In the genomic region with DNA sequence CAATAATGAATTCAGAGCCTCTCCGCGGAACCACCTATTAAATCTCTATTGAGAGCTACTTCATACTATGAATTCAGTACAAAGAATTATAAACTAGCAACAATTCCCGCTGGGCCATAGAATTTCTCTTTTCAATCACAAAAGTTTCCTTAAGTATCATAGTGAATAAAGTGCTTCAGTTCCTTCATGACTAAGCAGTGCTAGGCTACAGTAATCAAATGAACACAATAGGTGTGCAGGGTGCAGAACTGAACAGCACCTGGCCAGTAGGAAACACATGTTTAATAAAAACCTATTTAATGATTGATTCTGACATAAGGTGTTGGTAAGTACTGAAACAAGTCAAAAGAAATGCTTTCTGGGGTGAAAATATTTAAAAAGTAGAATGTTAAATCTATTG, we compare ENCODE assay signal across 27 mouse cellular contexts. TPM values are rescaled to one million over a fixed set of nuclear protein-coding genes. Genes with fewer than 3 reads are reported as not detected.
DNase-seq lines count a peak whose midpoint lies in the region; ATAC-seq lines count a peak whose summit lies in the region.
"Had no signal": no experiment of that assay in that cellular context is flagged by ENCODE, and none has a peak within 500 bp of the region (broad histone marks: within the 10 kb centered on the region; RNA-seq: fewer than 3 reads in every experiment).

No protein-coding gene starts in this region.

- no peaks in the 10 kb centered on the region for H3K36me3 ChIP-seq in forebrain, embryonic 11.5 days (ENCODE audit: control insufficient read depth, insufficient read depth, low read length)
- no peaks in the 10 kb centered on the region for H3K36me3 ChIP-seq in forebrain, embryonic 12.5 days (replicated peaks)
- H3K36me3 ChIP-seq in midbrain, embryonic 15.5 days (replicated peaks) = no peaks in the 10 kb centered on the region
- H3K36me3 ChIP-seq in midbrain, embryonic 16.5 days (ENCODE audit: control insufficient read depth, insufficient read depth, low read length) = peaks cover 2% of the 10 kb centered on the region; the same call in 1 of the 2 replicates
- no peaks in the 10 kb centered on the region for H3K36me3 ChIP-seq in forebrain, embryonic 16.5 days (ENCODE audit: control insufficient read depth, insufficient read depth)
- H3K36me3 ChIP-seq: embryonic facial prominence, embryonic 10.5 days; embryonic facial prominence, embryonic 13.5 days; heart, embryonic 12.5 days; heart, embryonic 15.5 days; hindbrain, embryonic 10.5 days; hindbrain, embryonic 13.5 days had no signal

- H3K27ac ChIP-seq in forebrain, embryonic 11.5 days (ENCODE audit: low read depth, low read length) = no peak overlapping the region
- no peak overlapping the region for H3K27ac ChIP-seq in forebrain, embryonic 12.5 days
- 0 out of 2 replicates have a peak overlapping the region, but pooled peaks have one; percentile 11 for H3K27ac ChIP-seq in midbrain, embryonic 15.5 days
- no peak overlapping the region for H3K27ac ChIP-seq in midbrain, embryonic 16.5 days (ENCODE audit: low read length)
- H3K27ac ChIP-seq in forebrain, embryonic 16.5 days (ENCODE audit: low read length) = no peak overlapping the region
- H3K27ac ChIP-seq: embryonic facial prominence, embryonic 10.5 days; embryonic facial prominence, embryonic 13.5 days; heart, embryonic 15.5 days; hindbrain, embryonic 10.5 days; hindbrain, embryonic 13.5 days had no signal

- H3K4me2 ChIP-seq in forebrain, embryonic 11.5 days (ENCODE audit: low read depth, low read length, severe bottlenecking) = no peak overlapping the region
- no peak overlapping the region for H3K4me2 ChIP-seq in forebrain, embryonic 12.5 days
- H3K4me2 ChIP-seq in midbrain, embryonic 15.5 days = no peak overlapping the region
- H3K4me2 ChIP-seq in midbrain, embryonic 16.5 days (ENCODE audit: low read length) = no peak overlapping the region
- H3K4me2 ChIP-seq in forebrain, embryonic 16.5 days (ENCODE audit: low read length) = no peak overlapping the region
- H3K4me2 ChIP-seq: embryonic facial prominence, embryonic 13.5 days; heart, embryonic 12.5 days; heart, embryonic 15.5 days; hindbrain, embryonic 13.5 days had no signal

- no peak for DNase-seq in forebrain, embryonic 11.5 days (ENCODE audit: low spot score)
- DNase-seq in cerebellum, postnatal 4 days (ENCODE audit: low spot score in 2 of 2) = no peak
- DNase-seq: adrenal gland, postnatal 10 days; adrenal gland, postnatal 36 days; cerebellum, adult 11 months; cerebellum, adult 2 months; cerebellum, adult 9-11 months; cerebellum, postnatal 25 days; embryo, embryonic 11 days; gastrocnemius, postnatal 25 days; heart, adult 18-20 months; heart, postnatal 10 days; heart, postnatal 36 days had no signal

- no peaks in the 10 kb centered on the region for H3K4me1 ChIP-seq in forebrain, embryonic 11.5 days (replicated peaks; ENCODE audit: control insufficient read depth, insufficient read depth, low read length)
- H3K4me1 ChIP-seq in forebrain, embryonic 12.5 days = peaks cover 8% of the 10 kb centered on the region
- no peaks in the 10 kb centered on the region; the same call in 1 of the 2 replicates for H3K4me1 ChIP-seq in midbrain, embryonic 15.5 days
- no peaks in the 10 kb centered on the region for H3K4me1 ChIP-seq in midbrain, embryonic 16.5 days (ENCODE audit: control insufficient read depth, insufficient read depth, low read length)
- peaks cover 6% of the 10 kb centered on the region for H3K4me1 ChIP-seq in forebrain, embryonic 16.5 days (replicated peaks; ENCODE audit: control insufficient read depth, insufficient read depth, low read length)
- H3K4me1 ChIP-seq: embryonic facial prominence, embryonic 10.5 days; heart, embryonic 12.5 days; heart, embryonic 15.5 days; hindbrain, embryonic 10.5 days; hindbrain, embryonic 13.5 days had no signal

- H3K9ac ChIP-seq in forebrain, embryonic 11.5 days (ENCODE audit: low read length) = no peak overlapping the region
- no peak overlapping the region for H3K9ac ChIP-seq in forebrain, embryonic 12.5 days
- H3K9ac ChIP-seq in midbrain, embryonic 15.5 days = no peak overlapping the region
- H3K9ac ChIP-seq in midbrain, embryonic 16.5 days (ENCODE audit: low read depth, low read length) = no peak overlapping the region
- H3K9ac ChIP-seq in forebrain, embryonic 16.5 days (replicated peaks; ENCODE audit: low read depth, low read length) = no peak overlapping the region
- H3K9ac ChIP-seq: embryonic facial prominence, embryonic 13.5 days; heart, embryonic 12.5 days; heart, embryonic 15.5 days; hindbrain, embryonic 13.5 days had no signal

- WGBS in forebrain, embryonic 11.5 days = 64% methylated on average over 3 of the region's 3 CpGs
- WGBS in forebrain, embryonic 12.5 days = 40% methylated on average over 3 of the region's 3 CpGs
- 54% methylated on average over 3 of the region's 3 CpGs for WGBS in midbrain, embryonic 15.5 days
- WGBS in midbrain, embryonic 16.5 days = 37% methylated on average over 3 of the region's 3 CpGs
- WGBS in forebrain, embryonic 16.5 days = 48% methylated on average over 3 of the region's 3 CpGs

- no peak overlapping the region for H3K4me3 ChIP-seq in forebrain, embryonic 11.5 days (ENCODE audit: low read depth, low read length)
- H3K4me3 ChIP-seq in forebrain, embryonic 12.5 days (replicated peaks) = no peak overlapping the region
- H3K4me3 ChIP-seq in midbrain, embryonic 15.5 days = no peak overlapping the region
- no peak overlapping the region for H3K4me3 ChIP-seq in midbrain, embryonic 16.5 days (ENCODE audit: low read depth, low read length)
- no peak overlapping the region for H3K4me3 ChIP-seq in forebrain, embryonic 16.5 days (replicated peaks; ENCODE audit: low read length)
- H3K4me3 ChIP-seq: embryonic facial prominence, embryonic 10.5 days; embryonic facial prominence, embryonic 13.5 days; erythroblast, embryonic 14.5 days; heart, embryonic 12.5 days; heart, embryonic 15.5 days; hindbrain, embryonic 10.5 days; hindbrain, embryonic 13.5 days had no signal

- H3K27me3 ChIP-seq in forebrain, embryonic 11.5 days (ENCODE audit: control insufficient read depth, insufficient read depth, low read length) = no peaks in the 10 kb centered on the region
- H3K27me3 ChIP-seq in forebrain, embryonic 12.5 days = no peaks in the 10 kb centered on the region
- no peaks in the 10 kb centered on the region for H3K27me3 ChIP-seq in midbrain, embryonic 15.5 days (replicated peaks)
- H3K27me3 ChIP-seq in midbrain, embryonic 16.5 days (ENCODE audit: control insufficient read depth, insufficient read depth, low read depth, low read length) = no peaks in the 10 kb centered on the region
- H3K27me3 ChIP-seq in forebrain, embryonic 16.5 days (replicated peaks; ENCODE audit: control insufficient read depth, insufficient read depth, low read length) = no peaks in the 10 kb centered on the region
- H3K27me3 ChIP-seq: embryonic facial prominence, embryonic 13.5 days; heart, embryonic 12.5 days; heart, embryonic 15.5 days; hindbrain, embryonic 13.5 days had no signal

- no peaks in the 10 kb centered on the region for H3K9me3 ChIP-seq in forebrain, embryonic 11.5 days (ENCODE audit: control insufficient read depth, low read length)
- no peaks in the 10 kb centered on the region for H3K9me3 ChIP-seq in forebrain, embryonic 12.5 days
- H3K9me3 ChIP-seq in midbrain, embryonic 15.5 days = no peaks in the 10 kb centered on the region
- no peaks in the 10 kb centered on the region for H3K9me3 ChIP-seq in midbrain, embryonic 16.5 days (replicated peaks; ENCODE audit: control insufficient read depth, low read length, poor library complexity, severe bottlenecking)
- H3K9me3 ChIP-seq in forebrain, embryonic 16.5 days (ENCODE audit: control insufficient read depth, low read length) = no peaks in the 10 kb centered on the region
- H3K9me3 ChIP-seq: embryonic facial prominence, embryonic 10.5 days; embryonic facial prominence, embryonic 13.5 days; heart, embryonic 12.5 days; heart, embryonic 15.5 days; hindbrain, embryonic 10.5 days; hindbrain, embryonic 13.5 days had no signal

- ATAC-seq in forebrain, embryonic 11.5 days (replicated peaks; ENCODE audit: low FRiP score) = peak; percentile 33
- ATAC-seq in forebrain, embryonic 12.5 days (ENCODE audit: low FRiP score) = no peak
- ATAC-seq in midbrain, embryonic 15.5 days (replicated peaks) = no peak
- no peak for ATAC-seq in midbrain, embryonic 16.5 days
- peak; percentile 40 for ATAC-seq in forebrain, embryonic 16.5 days
- ATAC-seq in megakaryocyte-erythroid progenitor cell, adult 5-6 weeks (replicated peaks; ENCODE audit: low FRiP score, low TSS enrichment, poor library complexity, severe bottlenecking) = no peak
- ATAC-seq: hindbrain, embryonic 16.5 days; intestine, embryonic 16.5 days had no signal

RNA-seq across cellular contexts. Expression of a gene that starts 19.4 kb away (rescaled TPM):
- 316 and 341 TPM in 2 replicates for polyA plus RNA-seq in forebrain, embryonic 11.5 days (2014; fragmentation: Nextera tagmentation; extraction: Ambion mirVana)
- polyA plus RNA-seq in forebrain, embryonic 12.5 days (2016; fragmentation: Nextera tagmentation; extraction: Ambion mirVana) = 296 and 305 TPM in 2 replicates
- polyA plus RNA-seq in midbrain, embryonic 15.5 days (2015; fragmentation: Nextera tagmentation; extraction: Ambion mirVana) = 242 and 256 TPM in 2 replicates
- polyA plus RNA-seq in midbrain, embryonic 16.5 days (2015; fragmentation: Nextera tagmentation; extraction: Ambion mirVana) = 279 and 287 TPM in 2 replicates
- polyA plus RNA-seq in forebrain, embryonic 16.5 days (2015; fragmentation: Nextera tagmentation; extraction: Ambion mirVana) = 293 and 313 TPM in 2 replicates
- total RNA-seq in megakaryocyte-erythroid progenitor cell, adult 5-6 weeks (2014; fragmentation: Nextera tagmentation) = 190 and 235 TPM in 2 replicates
- 361 and 387 TPM in 2 replicates for total RNA-seq in megakaryocyte-erythroid progenitor cell, adult 5-6 weeks (2017)

RNA-seq across cellular contexts. Expression of a gene that starts 37.1 kb away (rescaled TPM):
- polyA plus RNA-seq in forebrain, embryonic 11.5 days (2014; fragmentation: Nextera tagmentation; extraction: Ambion mirVana) = 225 and 235 TPM in 2 replicates
- 240 and 244 TPM in 2 replicates for polyA plus RNA-seq in forebrain, embryonic 12.5 days (2016; fragmentation: Nextera tagmentation; extraction: Ambion mirVana)
- 113 and 126 TPM in 2 replicates for polyA plus RNA-seq in midbrain, embryonic 15.5 days (2015; fragmentation: Nextera tagmentation; extraction: Ambion mirVana)
- 124 and 128 TPM in 2 replicates for polyA plus RNA-seq in midbrain, embryonic 16.5 days (2015; fragmentation: Nextera tagmentation; extraction: Ambion mirVana)
- 162 and 186 TPM in 2 replicates for polyA plus RNA-seq in forebrain, embryonic 16.5 days (2015; fragmentation: Nextera tagmentation; extraction: Ambion mirVana)
- 103 and 153 TPM in 2 replicates for total RNA-seq in megakaryocyte-erythroid progenitor cell, adult 5-6 weeks (2014; fragmentation: Nextera tagmentation)
- 113 and 118 TPM in 2 replicates for total RNA-seq in megakaryocyte-erythroid progenitor cell, adult 5-6 weeks (2017)

Comparison
In these comparisons a context has a peak if more than half of its experiments do, and no peak if none do; other contexts are left out.
1. ATAC-seq: peak in forebrain, embryonic 11.5 days (single experiment) and forebrain, embryonic 16.5 days (single experiment); none in forebrain, embryonic 12.5 days (single experiment), midbrain, embryonic 15.5 days (single experiment), midbrain, embryonic 16.5 days (single experiment) and megakaryocyte-erythroid progenitor cell, adult 5-6 weeks (single experiment).